Mouse (Mus musculus) limb, embryonic 15.5 days (tissue): ENCODE results near the gene D2hgdh. TPM values are rescaled to one million over a fixed set of nuclear protein-coding genes. Genes with fewer than 3 reads are reported as not detected.
A peak's percentile ranks its signal among the peaks of the same experiment; 100 is the strongest.

Experiments
- ATAC-seq: fragments of 200-750 bp; cut with Nextera tagmentation; 2 replicates; pipeline ENCODE4 v1.8.0; 2017; ENCODE audit warnings: low read depth, moderate TSS enrichment; ENCODE audit not compliant: insufficient number of reproducible peaks, low FRiP score, low TSS enrichment
- H3K27ac ChIP-seq: fragments of 300-500 bp; sonication (generic); 2 replicates; pipeline ENCODE4 v1.5.1; 2015; ENCODE audit warnings: moderate library complexity, mild to moderate bottlenecking, inconsistent platforms
- H3K27me3 ChIP-seq: fragments of 300-500 bp; sonication (generic); 2 replicates; pipeline ENCODE4 v1.6.1; 2015; ENCODE audit warnings: inconsistent platforms
- H3K36me3 ChIP-seq: fragments of 300-500 bp; sonication (generic); 2 replicates; pipeline ENCODE4 v1.6.1; 2015; ENCODE audit warnings: inconsistent platforms
- H3K4me1 ChIP-seq: fragments of 300-500 bp; sonication (generic); 2 replicates; pipeline ENCODE4 v1.6.1; 2015; ENCODE audit warnings: inconsistent platforms
- H3K4me2 ChIP-seq: fragments of 300-500 bp; sonication (generic); 2 replicates; pipeline ENCODE4 v1.6.1; 2015; ENCODE audit warnings: mild to moderate bottlenecking, inconsistent platforms
- H3K4me3 ChIP-seq: fragments of 300-500 bp; sonication (generic); 2 replicates; pipeline ENCODE4 v1.5.1; 2015; ENCODE audit warnings: mild to moderate bottlenecking, inconsistent platforms
- H3K9ac ChIP-seq: fragments of 300-500 bp; sonication (generic); 2 replicates; pipeline ENCODE4 v1.6.1; 2015; ENCODE audit warnings: inconsistent platforms
- H3K9me3 ChIP-seq: fragments of 300-500 bp; sonication (generic); 2 replicates; pipeline ENCODE4 v1.6.1; 2016; ENCODE audit warnings: inconsistent platforms
- WGBS: fragments of 180-500 bp; shearing (Covaris S2); methylation state at CpG from one replicate; pipeline ENCODE4 v1.1.7; 2015; 5-methylcytosine and 5-hydroxymethylcytosine counted together
- polyA plus RNA-seq: library from polyadenylated mRNA; unstranded; fragments of >200 nt; fragmentation: Nextera tagmentation; extraction: Ambion mirVana; gene quantifications from 2 replicates; pipeline ENCODE4 v1.2.1, GENCODE M21; 2015

Gene D2hgdh
- polyA plus RNA-seq = 15.8 and 16.9 TPM in 2 replicates

GRCm38 (mm10) chr1:93824609-93825008, at the start of gene D2hgdh:
D2hgdh (plus strand) TSS chr1:93824909.
- Histone ChIP-seq H3K9ac (peak within 1 kb of the TSS; percentile 65), H3K4me3 (peak within 1 kb of the TSS; percentile 65), H3K4me1 (peaks cover 14% of the 10 kb centered on the region), H3K27me3 (no peaks in the 10 kb centered on the region), H3K9me3 (no peaks in the 10 kb centered on the region), H3K36me3 (peaks cover 24% of the 10 kb centered on the region), H3K4me2 (peak within 1 kb of the TSS; percentile 75), H3K27ac (peak within 1 kb of the TSS; percentile 98)
- no peak for ATAC-seq
- 6% methylated on average over 10 of the region's 10 CpGs for WGBS

- Histone ChIP-seq H3K36me3 (peaks cover 80% of the 10 kb centered on the region), H3K4me1 (no peaks in the 10 kb centered on the region), H3K4me3 (no peak overlapping the region), H3K27me3 (no peaks in the 10 kb centered on the region), H3K27ac (no peak overlapping the region), H3K4me2 (no peak overlapping the region), H3K9me3 (no peaks in the 10 kb centered on the region), H3K9ac (no peak overlapping the region)
- 93% methylated on average over 5 of the region's 5 CpGs for WGBS
- ATAC-seq = no peak
These were observed 48.0 kb upstream of the D2hgdh start for GRCm38 (mm10) chr1:93776686-93777085.

GRCm38 (mm10) chr1:93786912-93787311, 37.8 kb upstream of the D2hgdh start:
- no peak overlapping the region for H3K9ac ChIP-seq
- H3K4me3 ChIP-seq = no peak overlapping the region
- peaks cover 91% of the 10 kb centered on the region for H3K36me3 ChIP-seq
- no peak overlapping the region for H3K27ac ChIP-seq
- ATAC-seq = no peak
- no peaks in the 10 kb centered on the region for H3K27me3 ChIP-seq
- no peaks in the 10 kb centered on the region for H3K9me3 ChIP-seq
- no peak overlapping the region for H3K4me2 ChIP-seq
- H3K4me1 ChIP-seq = no peaks in the 10 kb centered on the region
- 80% methylated on average over 2 of the region's 2 CpGs for WGBS

- WGBS = 93% methylated on average over 8 of the region's 8 CpGs
- no peak for ATAC-seq
- no peak overlapping the region for H3K4me3 ChIP-seq
These were observed 30.2 kb upstream of the D2hgdh start for GRCm38 (mm10) chr1:93794526-93794925.

GRCm38 (mm10) chr1:93795886-93796285, 28.8 kb upstream of the D2hgdh start:
- no peak overlapping the region for H3K27ac ChIP-seq
- no peaks in the 10 kb centered on the region for H3K27me3 ChIP-seq
- H3K9ac ChIP-seq = no peak overlapping the region
- peaks cover 4% of the 10 kb centered on the region; the same call in 1 of the 2 replicates for H3K4me1 ChIP-seq
- H3K9me3 ChIP-seq = no peaks in the 10 kb centered on the region
- H3K4me3 ChIP-seq = no peak overlapping the region
- no peak for ATAC-seq
- H3K36me3 ChIP-seq = peaks cover 69% of the 10 kb centered on the region
- H3K4me2 ChIP-seq = no peak overlapping the region
- WGBS = 87% methylated on average over 8 of the region's 8 CpGs

More at GRCm38 (mm10) chr1:93794526-93794925, 30.2 kb upstream of the D2hgdh start:
- Histone ChIP-seq H3K27ac (no peak overlapping the region), H3K36me3 (peaks cover 79% of the 10 kb centered on the region), H3K9ac (no peak overlapping the region), H3K4me1 (no peaks in the 10 kb centered on the region), H3K27me3 (no peaks in the 10 kb centered on the region), H3K4me2 (no peak overlapping the region), H3K9me3 (no peaks in the 10 kb centered on the region)

- Histone ChIP-seq H3K9ac (peak overlapping the region; percentile 65), H3K27ac (peak overlapping the region; percentile 93), H3K4me2 (peak overlapping the region; percentile 67), H3K36me3 (peaks cover 31% of the 10 kb centered on the region), H3K9me3 (no peaks in the 10 kb centered on the region), H3K27me3 (no peaks in the 10 kb centered on the region), H3K4me3 (peak overlapping the region; percentile 79), H3K4me1 (peaks cover 36% of the 10 kb centered on the region)
- ATAC-seq = no peak
- WGBS = 73% methylated on average over 21 of the region's 21 CpGs
These were observed 23.8 kb upstream of the D2hgdh start for GRCm38 (mm10) chr1:93800670-93801503.

- Histone ChIP-seq H3K36me3 (peaks cover 39% of the 10 kb centered on the region), H3K9me3 (no peaks in the 10 kb centered on the region), H3K9ac (peak within 1 kb of the TSS; percentile 65), H3K4me2 (peak within 1 kb of the TSS; percentile 67), H3K4me3 (peak within 1 kb of the TSS; percentile 79), H3K27ac (peak within 1 kb of the TSS; percentile 93), H3K27me3 (no peaks in the 10 kb centered on the region), H3K4me1 (peaks cover 36% of the 10 kb centered on the region)
- peak; percentile 61 for ATAC-seq
- whole genome bisulfite sequencing = under 1% methylated on average over 42 of the region's 42 CpGs
These were observed 22.9 kb upstream of the D2hgdh start, which contains the start of gene Dtymk for GRCm38 (mm10) chr1:93801741-93802238. Dtymk (minus strand) TSS chr1:93801934.

- peak overlapping the region; percentile 99; the same call in 1 of the 2 replicates for H3K27ac ChIP-seq
- H3K4me1 ChIP-seq = peaks cover 36% of the 10 kb centered on the region
- WGBS = 87% methylated on average over 5 of the region's 5 CpGs
- ATAC-seq = no peak
- peak overlapping the region; percentile 94 for H3K4me2 ChIP-seq
- no peak overlapping the region for H3K4me3 ChIP-seq
- no peaks in the 10 kb centered on the region for H3K9me3 ChIP-seq
- peaks cover 39% of the 10 kb centered on the region for H3K36me3 ChIP-seq
- no peaks in the 10 kb centered on the region for H3K27me3 ChIP-seq
- H3K9ac ChIP-seq = no peak overlapping the region
These were observed 21.9 kb upstream of the D2hgdh start for GRCm38 (mm10) chr1:93802771-93803170.

- H3K36me3 ChIP-seq = peaks cover 39% of the 10 kb centered on the region
- ATAC-seq = peak; percentile 97
These were observed 20.9 kb upstream of the D2hgdh start, which contains the start of gene Ing5 for GRCm38 (mm10) chr1:93803556-93804507. Ing5 (plus strand) TSS chr1:93803965.

GRCm38 (mm10) chr1:93804818-93805217, 19.9 kb upstream of the D2hgdh start:
- 86% methylated on average over 4 of the region's 4 CpGs for WGBS
- H3K27ac ChIP-seq = no peak overlapping the region

More at GRCm38 (mm10) chr1:93803556-93804507, 20.9 kb upstream of the D2hgdh start, which contains the start of gene Ing5:
- peak within 1 kb of the TSS; percentile 90 for H3K4me3 ChIP-seq
- peak within 1 kb of the TSS; percentile 94 for H3K4me2 ChIP-seq
- under 1% methylated on average over 93 of the region's 94 CpGs for WGBS
- H3K9me3 ChIP-seq = no peaks in the 10 kb centered on the region
- H3K4me1 ChIP-seq = peaks cover 36% of the 10 kb centered on the region
- H3K27ac ChIP-seq = peak within 1 kb of the TSS; percentile 99
- no peaks in the 10 kb centered on the region for H3K27me3 ChIP-seq
- peak within 1 kb of the TSS; percentile 88 for H3K9ac ChIP-seq

GRCm38 (mm10) chr1:93805221-93805951, 19.3 kb upstream of the D2hgdh start:
- Histone ChIP-seq H3K36me3 (peaks cover 41% of the 10 kb centered on the region), H3K4me3 (no peak overlapping the region), H3K4me1 (peaks cover 36% of the 10 kb centered on the region), H3K27ac (no peak overlapping the region), H3K27me3 (no peaks in the 10 kb centered on the region), H3K4me2 (no peak overlapping the region), H3K9ac (no peak overlapping the region), H3K9me3 (no peaks in the 10 kb centered on the region)
- no peak for ATAC-seq
- 78% methylated on average over 5 of the region's 5 CpGs for WGBS

More at GRCm38 (mm10) chr1:93804818-93805217, 19.9 kb upstream of the D2hgdh start:
- Histone ChIP-seq H3K27me3 (no peaks in the 10 kb centered on the region), H3K4me2 (peak overlapping the region; percentile 94), H3K9me3 (no peaks in the 10 kb centered on the region), H3K4me3 (peak overlapping the region; percentile 90), H3K4me1 (peaks cover 36% of the 10 kb centered on the region), H3K36me3 (peaks cover 37% of the 10 kb centered on the region), H3K9ac (no peak overlapping the region)
- no peak for ATAC-seq
